Mouse (Mus musculus): ENCODE results near the gene Adh7.

DNA sequence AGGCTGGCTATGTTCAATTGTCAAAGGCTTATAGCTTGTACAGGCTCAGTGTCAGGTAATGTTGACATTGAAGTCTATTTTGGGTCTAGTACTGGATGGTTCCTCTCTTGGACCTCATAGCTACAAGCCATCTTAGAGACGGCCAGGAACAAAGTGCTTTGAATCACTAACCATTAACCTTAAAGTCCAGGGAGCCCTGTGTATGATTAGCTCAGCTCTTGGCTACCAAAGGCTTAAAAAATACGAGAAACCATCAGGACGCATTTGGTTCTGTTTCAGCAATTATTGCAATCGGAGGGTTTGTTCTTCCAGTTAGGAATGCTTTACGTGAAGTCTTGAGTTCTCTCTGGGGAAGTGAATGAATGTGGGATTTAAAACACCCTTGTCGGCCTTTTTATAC, 25.4 kb downstream of the Adh7 start:
- TF ChIP-seq CTCF (IDR thresholded peaks at IDR 0.05; ENCODE audit: borderline replicate concordance, insufficient read depth, low read length) (no peak), POLR2A (IDR thresholded peaks at IDR 0.05; ENCODE audit: low read depth, low read length) (no peak)

Data from embryonic fibroblast, embryonic 13.5 days (primary cell).